Mouse (Mus musculus): Measurements from ENCODE around the gene Slc12a6. TPM values are rescaled to one million over a fixed set of nuclear protein-coding genes. Genes with fewer than 3 reads are reported as not detected.
"Not testable (repeated sequence)": the region's sequence is repeated elsewhere in the genome, so short reads cannot be mapped to it uniquely, and the experiment has no call there.

Gene Slc12a6
- polyA plus RNA-seq, 1 experiment from 2014 or later = 13.7 TPM

GRCm38 (mm10) chr2:112272909-112273308 lies 7.3 kb downstream of the Slc12a6 start:
- Histone ChIP-seq H3K27me3 (ENCODE audit: control insufficient read depth, insufficient read depth, low read length) (no peaks in the 10 kb centered on the region), H3K4me3 (ENCODE audit: low read depth, low read length) (no peak overlapping the region), H3K9ac (ENCODE audit: low read depth, low read length) (no peak overlapping the region), H3K9me3 (ENCODE audit: control insufficient read depth, low read length) (no peaks in the 10 kb centered on the region), H3K27ac (ENCODE audit: low read depth, low read length) (no peak overlapping the region), H3K36me3 (ENCODE audit: control insufficient read depth, insufficient read depth, low read length) (no peaks in the 10 kb centered on the region), H3K4me1 (replicated peaks; ENCODE audit: control insufficient read depth, insufficient read depth, low read length) (no peaks in the 10 kb centered on the region), H3K4me2 (replicated peaks; ENCODE audit: low read depth, low read length) (no peak overlapping the region)
- ATAC-seq (ENCODE audit: low FRiP score) = no peak
- WGBS = 94% methylated on average over 2 of the region's 2 CpGs
- DNase-seq (ENCODE audit: low spot score) = no peak

GRCm38 (mm10) chr2:112273474-112273873 lies 7.8 kb downstream of the Slc12a6 start:
- no peak for ATAC-seq (ENCODE audit: low FRiP score)
- DNase-seq (ENCODE audit: low spot score) = no peak
- H3K4me1 ChIP-seq (replicated peaks; ENCODE audit: control insufficient read depth, insufficient read depth, low read length) = no peaks in the 10 kb centered on the region
- H3K9ac ChIP-seq (ENCODE audit: low read depth, low read length) = no peak overlapping the region
- no peak overlapping the region for H3K4me3 ChIP-seq (ENCODE audit: low read depth, low read length)
- H3K36me3 ChIP-seq (ENCODE audit: control insufficient read depth, insufficient read depth, low read length) = no peaks in the 10 kb centered on the region
- no peaks in the 10 kb centered on the region for H3K9me3 ChIP-seq (ENCODE audit: control insufficient read depth, low read length)
- no peak overlapping the region for H3K4me2 ChIP-seq (replicated peaks; ENCODE audit: low read depth, low read length)
- 92% methylated on average over 6 of the region's 6 CpGs for WGBS
- no peaks in the 10 kb centered on the region for H3K27me3 ChIP-seq (ENCODE audit: control insufficient read depth, insufficient read depth, low read length)
- H3K27ac ChIP-seq (ENCODE audit: low read depth, low read length) = no peak overlapping the region

- H3K9me3 ChIP-seq (ENCODE audit: control insufficient read depth, low read length) = no peaks in the 10 kb centered on the region
These were observed 11.2 kb downstream of the Slc12a6 start for GRCm38 (mm10) chr2:112276870-112277269.

GRCm38 (mm10) chr2:112282846-112283245 lies 17.2 kb downstream of the Slc12a6 start:
- Histone ChIP-seq H3K9me3 (ENCODE audit: control insufficient read depth, low read length) (no peaks in the 10 kb centered on the region), H3K4me2 (replicated peaks; ENCODE audit: low read depth, low read length) (no peak overlapping the region), H3K27me3 (ENCODE audit: control insufficient read depth, insufficient read depth, low read length) (no peaks in the 10 kb centered on the region), H3K36me3 (ENCODE audit: control insufficient read depth, insufficient read depth, low read length) (no peaks in the 10 kb centered on the region), H3K27ac (ENCODE audit: low read depth, low read length) (no peak overlapping the region), H3K9ac (ENCODE audit: low read depth, low read length) (no peak overlapping the region), H3K4me3 (ENCODE audit: low read depth, low read length) (no peak overlapping the region), H3K4me1 (replicated peaks; ENCODE audit: control insufficient read depth, insufficient read depth, low read length) (no peaks in the 10 kb centered on the region)
- 82% methylated on average over 1 of the region's 1 CpGs for WGBS
- no peak for ATAC-seq (ENCODE audit: low FRiP score)
- no peak for DNase-seq (ENCODE audit: low spot score)

More at GRCm38 (mm10) chr2:112276870-112277269, 11.2 kb downstream of the Slc12a6 start:
- WGBS = 96% methylated on average over 3 of the region's 3 CpGs
- H3K4me3 ChIP-seq (ENCODE audit: low read depth, low read length) = no peak overlapping the region
- H3K4me1 ChIP-seq (replicated peaks; ENCODE audit: control insufficient read depth, insufficient read depth, low read length) = no peaks in the 10 kb centered on the region
- ATAC-seq (ENCODE audit: low FRiP score) (no peak), DNase-seq (ENCODE audit: low spot score) (no peak)
- H3K36me3 ChIP-seq (ENCODE audit: control insufficient read depth, insufficient read depth, low read length) = no peaks in the 10 kb centered on the region
- H3K27ac ChIP-seq (ENCODE audit: low read depth, low read length) = no peak overlapping the region
- H3K4me2 ChIP-seq (replicated peaks; ENCODE audit: low read depth, low read length) = no peak overlapping the region
- H3K27me3 ChIP-seq (ENCODE audit: control insufficient read depth, insufficient read depth, low read length) = no peaks in the 10 kb centered on the region
- no peak overlapping the region for H3K9ac ChIP-seq (ENCODE audit: low read depth, low read length)

- ATAC-seq (ENCODE audit: low FRiP score) = peak; percentile 93
- H3K9me3 ChIP-seq (ENCODE audit: control insufficient read depth, low read length) = no peaks in the 10 kb centered on the region
- no peak overlapping the region for H3K27ac ChIP-seq (ENCODE audit: low read depth, low read length)
- peak; percentile 77 for DNase-seq (ENCODE audit: low spot score)
- 2% methylated on average over 21 of the region's 21 CpGs for WGBS
- H3K36me3 ChIP-seq (ENCODE audit: control insufficient read depth, insufficient read depth, low read length) = no peaks in the 10 kb centered on the region
- H3K4me2 ChIP-seq (replicated peaks; ENCODE audit: low read depth, low read length) = peak overlapping the region; percentile 85
- H3K4me1 ChIP-seq (replicated peaks; ENCODE audit: control insufficient read depth, insufficient read depth, low read length) = no peaks in the 10 kb centered on the region
- peak overlapping the region; percentile 67 for H3K9ac ChIP-seq (ENCODE audit: low read depth, low read length)
- H3K27me3 ChIP-seq (ENCODE audit: control insufficient read depth, insufficient read depth, low read length) = no peaks in the 10 kb centered on the region
- peak overlapping the region; percentile 35 for H3K4me3 ChIP-seq (ENCODE audit: low read depth, low read length)
These were observed 18.9 kb downstream of the Slc12a6 start for GRCm38 (mm10) chr2:112284363-112285030.

- Histone ChIP-seq H3K4me3 (ENCODE audit: low read depth, low read length) (peak overlapping the region; percentile 35), H3K9ac (ENCODE audit: low read depth, low read length) (no peak overlapping the region)
These were observed 19.4 kb downstream of the Slc12a6 start for GRCm38 (mm10) chr2:112285031-112285390.

GRCm38 (mm10) chr2:112286062-112286461 lies 20.4 kb downstream of the Slc12a6 start:
- H3K4me2 ChIP-seq (replicated peaks; ENCODE audit: low read depth, low read length); H3K27me3 ChIP-seq (ENCODE audit: control insufficient read depth, insufficient read depth, low read length); H3K27ac ChIP-seq (ENCODE audit: low read depth, low read length); H3K9me3 ChIP-seq (ENCODE audit: control insufficient read depth, low read length); H3K4me3 ChIP-seq (ENCODE audit: low read depth, low read length); ATAC-seq (ENCODE audit: low FRiP score); DNase-seq (ENCODE audit: low spot score); H3K36me3 ChIP-seq (ENCODE audit: control insufficient read depth, insufficient read depth, low read length); H3K4me1 ChIP-seq (replicated peaks; ENCODE audit: control insufficient read depth, insufficient read depth, low read length); H3K9ac ChIP-seq (ENCODE audit: low read depth, low read length): not testable (repeated sequence)
- 94% methylated on average over 1 of the region's 1 CpGs for WGBS

More at GRCm38 (mm10) chr2:112285031-112285390, 19.4 kb downstream of the Slc12a6 start:
- Histone ChIP-seq H3K4me1 (replicated peaks; ENCODE audit: control insufficient read depth, insufficient read depth, low read length) (no peaks in the 10 kb centered on the region), H3K4me2 (replicated peaks; ENCODE audit: low read depth, low read length) (peak overlapping the region; percentile 85), H3K9me3 (ENCODE audit: control insufficient read depth, low read length) (no peaks in the 10 kb centered on the region), H3K27ac (ENCODE audit: low read depth, low read length) (no peak overlapping the region), H3K36me3 (ENCODE audit: control insufficient read depth, insufficient read depth, low read length) (no peaks in the 10 kb centered on the region), H3K27me3 (ENCODE audit: control insufficient read depth, insufficient read depth, low read length) (no peaks in the 10 kb centered on the region)
- DNase-seq (ENCODE audit: low spot score) (no peak), ATAC-seq (ENCODE audit: low FRiP score) (no peak)
- WGBS = 63% methylated on average over 6 of the region's 6 CpGs

GRCm38 (mm10) chr2:112287059-112287458 lies 21.4 kb downstream of the Slc12a6 start:
- Histone ChIP-seq H3K9ac (ENCODE audit: low read depth, low read length) (no peak overlapping the region), H3K27ac (ENCODE audit: low read depth, low read length) (no peak overlapping the region), H3K36me3 (ENCODE audit: control insufficient read depth, insufficient read depth, low read length) (no peaks in the 10 kb centered on the region), H3K4me1 (replicated peaks; ENCODE audit: control insufficient read depth, insufficient read depth, low read length) (no peaks in the 10 kb centered on the region), H3K4me2 (replicated peaks; ENCODE audit: low read depth, low read length) (no peak overlapping the region), H3K27me3 (ENCODE audit: control insufficient read depth, insufficient read depth, low read length) (no peaks in the 10 kb centered on the region), H3K9me3 (ENCODE audit: control insufficient read depth, low read length) (no peaks in the 10 kb centered on the region), H3K4me3 (ENCODE audit: low read depth, low read length) (no peak overlapping the region)
- DNase-seq (ENCODE audit: low spot score) (no peak), ATAC-seq (ENCODE audit: low FRiP score) (no peak)
- 75% methylated on average over 4 of the region's 4 CpGs for WGBS

GRCm38 (mm10) chr2:112289507-112289906 lies 23.9 kb downstream of the Slc12a6 start:
- Histone ChIP-seq H3K36me3 (ENCODE audit: control insufficient read depth, insufficient read depth, low read length) (no peaks in the 10 kb centered on the region), H3K9ac (ENCODE audit: low read depth, low read length) (no peak overlapping the region), H3K9me3 (ENCODE audit: control insufficient read depth, low read length) (no peaks in the 10 kb centered on the region), H3K4me1 (replicated peaks; ENCODE audit: control insufficient read depth, insufficient read depth, low read length) (no peaks in the 10 kb centered on the region), H3K4me3 (ENCODE audit: low read depth, low read length) (no peak overlapping the region), H3K27me3 (ENCODE audit: control insufficient read depth, insufficient read depth, low read length) (no peaks in the 10 kb centered on the region), H3K4me2 (replicated peaks; ENCODE audit: low read depth, low read length) (no peak overlapping the region), H3K27ac (ENCODE audit: low read depth, low read length) (no peak overlapping the region)
- DNase-seq (ENCODE audit: low spot score) (no peak), ATAC-seq (ENCODE audit: low FRiP score) (no peak)
- 98% methylated on average over 3 of the region's 3 CpGs for WGBS
